Mouse (Mus musculus): Measurements from ENCODE around the gene Rbfox3.

The Rbfox3 gene

GRCm38 (mm10) chr11:118605570-118605969 lies 305.8 kb downstream of the Rbfox3 start:
- no peak for DNase-seq (ENCODE audit: low read depth, low spot score)

DNA sequence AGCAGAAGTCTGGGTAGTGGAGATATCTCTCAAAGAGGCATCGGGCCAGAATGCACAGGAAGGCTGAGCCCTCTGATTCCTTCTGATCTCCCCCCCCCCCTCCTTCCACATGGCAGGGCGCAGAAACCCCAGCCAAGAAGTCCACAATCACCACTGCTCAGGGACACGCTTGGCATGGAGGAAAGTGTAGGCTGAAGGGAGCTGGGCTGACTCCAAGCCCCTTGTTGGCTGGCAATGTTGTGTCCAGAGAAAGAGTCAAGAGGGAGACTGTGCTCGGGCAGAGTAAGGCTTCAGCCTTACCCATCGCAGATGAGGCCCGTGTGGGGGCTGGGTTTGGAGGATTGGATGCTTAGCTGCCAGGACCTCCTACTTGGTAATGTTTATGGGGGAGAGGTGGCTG lies 307.2 kb downstream of the Rbfox3 start:
- no peak for DNase-seq (ENCODE audit: low read depth, low spot score)

DNA sequence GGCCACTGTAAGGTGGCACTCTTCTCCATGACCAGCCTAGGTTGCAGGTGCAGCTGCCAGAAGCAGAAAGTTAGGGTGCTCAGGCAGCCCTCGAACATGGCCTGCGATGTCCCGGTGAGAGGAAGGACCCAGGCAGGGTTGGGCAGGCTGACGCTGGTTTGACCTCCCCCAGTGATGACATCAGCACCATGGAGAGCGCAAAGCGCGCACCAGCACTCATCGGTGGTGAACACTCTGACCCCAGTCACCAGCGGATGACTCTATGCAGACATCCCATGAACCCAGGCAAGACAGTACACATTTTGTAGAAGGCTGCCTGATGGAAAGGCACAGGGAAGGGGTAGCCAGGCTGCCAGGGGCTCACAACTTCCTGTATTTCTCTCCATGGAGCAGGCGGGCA lies 308.3 kb downstream of the Rbfox3 start:
- DNase-seq (ENCODE audit: low read depth, low spot score), result no peak

DNA sequence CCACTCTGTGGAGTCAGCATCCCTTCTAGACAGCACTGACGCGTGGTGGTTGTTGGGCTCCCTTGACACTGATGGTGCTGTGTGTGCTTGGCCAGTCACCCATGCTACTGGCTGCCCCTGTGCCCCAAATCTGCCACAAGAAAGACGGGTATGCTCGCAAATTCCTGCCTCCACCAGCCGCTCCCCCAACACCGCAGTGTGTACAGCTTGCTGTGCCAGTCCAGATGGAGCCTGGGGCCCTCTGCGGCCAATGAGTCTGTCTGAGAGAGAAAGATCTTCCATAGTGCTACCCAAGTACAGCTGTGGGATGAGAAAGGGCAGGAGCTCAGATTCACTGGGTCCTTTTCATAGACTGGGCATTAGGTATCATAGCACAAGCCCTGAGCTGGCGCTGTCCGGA lies 309.9 kb downstream of the Rbfox3 start:
- no peak for DNase-seq (ENCODE audit: low read depth, low spot score)

DNA sequence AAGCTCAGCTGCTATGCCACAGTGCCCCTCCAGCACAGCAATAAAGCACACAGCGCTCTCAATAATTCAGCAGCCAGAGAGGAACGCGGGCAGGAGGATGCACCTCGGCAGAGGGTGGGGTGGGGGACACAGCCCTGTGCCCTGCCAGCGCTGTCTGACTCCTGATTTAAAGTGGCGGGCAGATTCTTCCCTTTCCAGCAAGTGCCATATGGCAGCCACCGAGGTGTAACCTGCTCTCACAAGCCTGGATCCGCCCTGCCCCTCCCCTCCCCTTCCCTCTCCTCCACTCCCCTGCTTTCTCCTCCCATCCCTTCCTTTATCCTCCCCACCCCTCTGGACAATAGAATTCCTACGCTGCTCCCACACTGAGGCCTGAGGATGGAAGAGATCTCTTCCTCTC lies 311.2 kb downstream of the Rbfox3 start:
- no peak for DNase-seq (ENCODE audit: low read depth, low spot score)

GRCm38 (mm10) chr11:118598726-118599125 lies 312.7 kb downstream of the Rbfox3 start:
- DNase-seq (ENCODE audit: low read depth, low spot score), result no peak

DNA sequence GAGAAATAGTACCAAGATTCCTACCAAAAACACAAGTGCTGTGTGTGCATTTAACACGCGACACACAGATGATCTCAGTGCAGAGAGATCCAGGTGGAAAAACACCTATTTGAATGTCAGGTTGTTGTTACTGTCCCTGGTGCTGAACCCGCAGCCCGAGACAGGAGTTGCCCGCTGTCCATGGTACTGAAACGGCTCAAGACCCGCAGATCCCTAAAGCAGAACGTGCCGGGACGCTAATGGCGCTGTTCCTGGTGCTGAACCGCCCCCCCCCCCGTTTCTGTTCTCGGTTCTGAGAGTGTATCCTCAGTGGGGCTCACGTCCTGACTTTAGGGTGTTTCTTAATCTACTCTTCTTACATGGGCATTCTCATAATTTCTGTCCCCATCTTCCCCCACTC lies 326.6 kb downstream of the Rbfox3 start:
- no peak for DNase-seq (ENCODE audit: low read depth, low spot score)

DNA sequence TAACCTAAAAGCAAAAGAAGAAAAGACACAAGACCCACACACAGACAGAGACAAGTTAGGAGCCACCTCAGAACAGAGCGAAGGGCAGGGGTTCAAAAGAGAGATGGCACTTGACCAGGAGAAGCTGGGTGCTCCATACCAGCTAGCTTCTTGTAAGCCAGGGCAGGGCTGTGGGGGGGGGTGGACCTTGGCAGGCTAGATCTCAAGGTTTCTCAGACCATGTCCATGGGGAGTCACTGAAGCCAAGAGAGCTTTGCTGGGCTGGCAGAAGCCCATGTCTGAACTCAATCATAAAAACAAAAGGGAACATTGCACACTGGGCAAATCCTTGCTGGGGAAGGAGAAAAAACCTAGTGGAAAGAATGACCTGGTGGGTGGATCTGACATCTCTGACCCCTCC lies 327.4 kb downstream of the Rbfox3 start:
- DNase-seq (ENCODE audit: low read depth, low spot score), result no peak

DNA sequence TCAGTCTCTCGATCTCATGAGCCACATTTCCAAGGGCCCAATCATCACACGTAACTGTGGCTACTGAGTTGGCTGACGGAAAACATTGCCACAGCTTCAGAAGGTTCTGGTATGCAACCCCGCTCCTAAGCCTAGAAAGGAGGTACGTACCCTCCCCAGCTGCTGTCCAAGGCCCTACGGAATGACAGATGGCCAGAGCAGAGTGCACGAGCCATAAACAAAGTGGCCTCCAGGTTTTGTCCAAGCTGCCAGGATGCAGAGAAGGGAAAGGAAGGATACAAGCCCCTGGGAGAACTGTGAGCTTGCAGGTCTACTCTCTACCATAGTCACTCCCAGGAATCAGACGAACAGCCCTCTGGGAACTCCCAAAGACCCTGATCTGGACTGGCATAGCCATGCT lies 327.8 kb downstream of the Rbfox3 start:
- no peak for DNase-seq (ENCODE audit: low read depth, low spot score)

- no peak for DNase-seq (ENCODE audit: low read depth, low spot score)
These were observed 330.4 kb downstream of the Rbfox3 start for GRCm38 (mm10) chr11:118581019-118581418.

DNA sequence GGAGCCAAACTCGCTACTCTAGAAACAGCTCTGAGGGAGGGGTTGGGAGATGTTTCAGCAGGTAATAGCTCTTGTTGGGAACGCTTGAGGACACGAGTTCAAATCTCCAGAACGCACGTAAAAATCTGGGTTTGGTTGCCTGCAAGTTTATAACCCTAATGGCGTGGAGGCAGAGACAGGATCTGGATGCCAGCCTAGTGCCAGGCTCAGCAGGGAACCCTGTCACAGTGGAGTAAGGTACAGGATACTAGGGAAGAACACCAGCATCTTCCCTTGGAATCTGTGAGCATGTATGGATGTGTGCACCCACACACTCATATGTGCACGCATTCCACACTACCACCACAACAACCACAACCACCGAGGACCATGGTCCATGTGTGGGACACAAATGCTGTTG lies 331.8 kb downstream of the Rbfox3 start:
- no peak for DNase-seq (ENCODE audit: low read depth, low spot score)

- DNase-seq (ENCODE audit: low read depth, low spot score), result no peak
These were observed 334.1 kb downstream of the Rbfox3 start for GRCm38 (mm10) chr11:118577271-118577670.

- no peak for DNase-seq (ENCODE audit: low read depth, low spot score)
These were observed 334.8 kb downstream of the Rbfox3 start for GRCm38 (mm10) chr11:118576611-118577010.

GRCm38 (mm10) chr11:118574418-118574817 lies 337.0 kb downstream of the Rbfox3 start:
- no peak for DNase-seq (ENCODE audit: low read depth, low spot score)

DNA sequence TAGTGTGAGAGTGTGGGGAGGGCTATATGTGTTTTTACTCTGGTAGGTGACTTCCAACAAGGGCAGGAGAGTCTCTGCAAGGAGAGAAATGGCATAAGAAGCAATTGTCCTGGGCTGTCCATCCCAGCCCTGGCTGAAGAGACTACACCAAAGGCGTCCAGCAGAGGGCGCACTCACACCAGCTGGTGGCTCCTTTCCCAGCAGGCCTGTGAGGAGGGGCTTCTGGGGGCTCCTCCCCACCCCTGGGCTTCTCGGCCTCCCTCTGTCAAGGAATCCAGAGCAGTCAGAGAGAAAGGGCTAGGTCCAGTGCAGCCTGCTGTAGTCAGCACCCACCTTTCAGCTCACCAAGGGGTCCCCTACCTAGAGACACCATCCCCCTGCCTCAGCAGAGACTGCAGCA lies 337.8 kb downstream of the Rbfox3 start:
- no peak for DNase-seq (ENCODE audit: low read depth, low spot score)

- DNase-seq (ENCODE audit: low read depth, low spot score), result no peak
These were observed 338.4 kb downstream of the Rbfox3 start for GRCm38 (mm10) chr11:118573000-118573399.

DNA sequence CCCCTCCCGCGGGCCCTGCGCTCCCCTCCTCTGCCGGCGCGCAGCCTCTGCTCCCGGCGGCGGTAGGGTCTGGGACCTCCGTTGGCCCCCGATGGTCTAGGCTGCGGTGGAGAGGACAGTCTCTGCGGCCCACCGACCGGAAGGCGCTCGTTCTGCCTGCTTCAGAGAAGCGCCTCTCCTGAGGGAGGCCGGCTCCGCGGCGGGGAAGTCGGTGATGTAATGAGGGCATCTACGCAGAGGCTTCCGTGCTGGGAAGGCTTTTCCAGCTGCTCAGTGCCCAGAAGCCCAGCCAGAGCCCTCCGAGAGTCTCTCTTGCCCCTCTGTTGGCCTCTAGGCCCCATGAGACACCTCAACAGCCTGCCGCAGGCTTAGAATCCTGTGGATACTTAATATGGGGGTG lies 341.2 kb downstream of the Rbfox3 start:
- no peak for DNase-seq (ENCODE audit: low read depth, low spot score)

DNA sequence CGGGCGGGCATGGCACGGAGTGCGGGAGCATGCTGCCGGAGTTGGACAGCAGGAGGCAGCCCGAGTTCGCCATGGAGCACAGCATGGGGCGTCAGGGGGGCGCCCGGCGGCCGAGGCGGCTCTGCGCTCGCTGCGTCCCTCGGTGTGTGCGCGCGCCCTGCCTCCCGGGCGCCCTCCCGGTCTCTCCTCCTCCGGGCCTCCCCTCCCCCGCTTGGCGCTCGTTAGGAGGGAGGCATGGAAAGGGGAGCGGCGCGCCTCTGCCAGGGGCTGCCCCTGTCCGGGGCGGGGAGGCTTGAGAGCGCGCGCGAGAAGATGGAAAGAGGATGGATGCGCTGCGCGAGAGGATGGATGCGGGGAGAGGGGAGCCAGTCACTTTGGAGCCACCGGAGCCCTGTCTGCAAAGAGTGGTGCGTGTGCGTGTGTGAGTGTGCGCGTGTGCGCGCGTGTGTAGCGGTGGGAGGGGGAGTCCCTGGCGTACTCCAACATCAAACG lies 341.8 kb downstream of the Rbfox3 start:
- DNase-seq (ENCODE audit: low read depth, low spot score), result no peak

GRCm38 (mm10) chr11:118563877-118564276 lies 347.5 kb downstream of the Rbfox3 start:
- DNase-seq (ENCODE audit: low read depth, low spot score), result no peak

- DNase-seq (ENCODE audit: low read depth, low spot score), result no peak
These were observed 348.6 kb downstream of the Rbfox3 start for GRCm38 (mm10) chr11:118562847-118563246.

- DNase-seq (ENCODE audit: low read depth, low spot score), result no peak
These were observed 353.2 kb downstream of the Rbfox3 start for GRCm38 (mm10) chr11:118558193-118558592.

DNA sequence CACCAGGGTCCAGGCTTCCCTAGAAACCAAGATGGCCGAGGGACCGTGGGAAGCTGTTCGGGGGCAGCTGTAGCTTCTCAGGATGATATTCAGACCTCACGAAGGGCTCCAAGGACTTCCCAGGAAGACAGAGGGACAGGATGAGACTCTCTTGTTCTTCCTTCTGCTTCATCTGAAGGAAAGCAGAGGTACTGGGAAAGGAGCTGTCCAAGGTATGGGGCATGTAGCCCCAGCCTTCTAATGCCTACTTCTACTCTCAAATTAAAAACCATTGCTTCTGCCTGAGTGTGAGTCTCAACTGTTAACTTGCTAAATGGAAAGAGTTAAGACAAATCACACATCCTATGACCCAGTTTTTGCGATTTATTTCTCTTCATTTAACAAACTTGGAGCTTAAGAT lies 355.8 kb downstream of the Rbfox3 start:
- DNase-seq (ENCODE audit: low read depth, low spot score), result no peak

- DNase-seq (ENCODE audit: low read depth, low spot score), result no peak
These were observed 356.9 kb downstream of the Rbfox3 start for GRCm38 (mm10) chr11:118554542-118554941.

DNA sequence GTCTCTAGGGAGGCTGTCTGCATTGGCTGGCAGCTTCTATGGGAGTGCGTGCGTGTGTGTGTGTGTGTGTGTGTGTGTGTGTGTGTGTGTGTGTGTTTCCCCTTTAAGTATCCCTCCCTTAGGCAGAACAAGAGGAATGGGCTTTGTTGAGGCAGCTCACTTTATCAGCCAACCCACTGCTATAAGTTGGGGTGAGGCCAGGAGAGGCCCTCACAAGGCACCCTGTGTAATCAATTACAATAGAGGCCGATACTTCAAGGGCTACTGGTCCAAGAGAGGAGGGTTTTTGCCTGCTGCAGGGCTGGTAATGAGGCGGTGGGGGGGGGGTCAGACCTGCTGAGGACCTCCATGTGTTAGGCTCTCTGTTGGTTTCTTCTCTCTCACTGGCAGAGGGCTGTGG lies 357.5 kb downstream of the Rbfox3 start:
- DNase-seq (ENCODE audit: low read depth, low spot score), result no peak

DNA sequence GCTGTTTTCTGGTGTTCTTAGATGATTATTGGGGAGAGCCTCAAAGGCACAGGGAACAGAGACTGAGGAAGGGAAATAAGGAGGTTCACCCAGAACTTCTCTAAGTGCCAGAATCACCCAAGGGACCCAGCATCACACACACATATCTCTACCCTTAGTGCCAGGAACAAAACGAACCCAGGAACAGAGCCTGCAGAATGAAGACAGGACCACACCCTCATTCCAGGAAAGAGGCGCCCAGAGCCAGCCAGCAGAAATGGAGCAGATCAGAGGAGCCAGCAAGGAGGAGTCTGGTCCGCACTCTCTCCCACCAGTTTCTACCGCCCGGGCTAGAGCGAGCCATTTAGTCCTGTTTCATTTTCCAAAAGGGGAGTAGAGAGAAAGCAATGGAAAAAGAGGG lies 358.4 kb downstream of the Rbfox3 start:
- no peak for DNase-seq (ENCODE audit: low read depth, low spot score)
